Mouse (Mus musculus) adrenal gland, postnatal 36 days (tissue): ENCODE results near the gene 2410004B18Rik. TPM values are rescaled to one million over a fixed set of nuclear protein-coding genes. Genes with fewer than 3 reads are reported as not detected.
"Not testable (repeated sequence)": the region's sequence is repeated elsewhere in the genome, so short reads cannot be mapped to it uniquely, and the experiment has no call there.

Experiments
- DNase-seq, 2 experiments: peaks; one replicate each; pipeline ENCODE4 v3.0.0; 2021; ENCODE audit warnings: mixed read lengths in 1 of 2
- total RNA-seq, 2 experiments: library from RNA; stranded (reverse); gene quantifications; 2 replicates each; pipeline ENCODE4 v1.2.3; 2021

The 2410004B18Rik gene
- total RNA-seq, 2 experiments from 2014 or later = 22.3 to 22.8 TPM

DNA sequence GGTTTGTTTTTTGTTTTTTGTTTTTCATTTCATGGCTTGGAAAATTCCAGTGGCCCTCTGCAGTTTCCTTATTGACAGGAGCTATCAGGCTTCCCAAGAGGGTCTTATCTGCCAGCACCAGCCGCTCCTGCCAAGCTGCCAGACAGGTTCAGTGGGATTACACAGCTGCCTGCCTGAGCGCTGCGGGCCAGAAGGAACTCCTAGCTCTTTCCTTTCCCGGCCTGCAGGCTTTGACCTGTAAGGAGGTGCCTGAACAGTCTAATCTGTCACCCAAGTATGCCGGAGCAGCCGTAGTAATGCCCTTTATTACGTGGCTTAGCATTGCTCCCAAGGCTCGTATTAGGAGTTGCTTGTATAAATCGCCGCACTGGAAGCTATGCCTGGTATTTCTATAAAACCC lies 26.7 kb downstream of the 2410004B18Rik start:
- no peak for DNase-seq

DNA sequence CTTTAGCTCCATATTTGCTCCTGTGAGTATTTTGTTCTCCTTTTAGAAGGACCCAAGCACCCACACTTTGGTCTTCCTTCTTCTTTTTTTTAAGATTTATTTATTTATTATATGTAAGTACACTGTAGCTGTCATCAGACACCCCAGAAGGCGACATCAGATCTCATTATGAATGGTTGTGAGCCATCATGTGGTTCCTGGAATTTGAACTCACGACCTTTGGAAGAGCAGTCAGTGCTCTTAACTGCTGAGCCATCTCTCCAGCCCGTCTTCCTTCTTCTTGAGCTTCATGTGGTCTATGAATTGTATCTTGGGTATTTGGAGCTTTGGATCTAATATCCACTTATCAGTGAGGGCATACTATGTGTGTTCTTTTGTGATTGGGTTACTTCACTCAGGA lies 27.8 kb downstream of the 2410004B18Rik start:
- not testable (repeated sequence) for DNase-seq

DNA sequence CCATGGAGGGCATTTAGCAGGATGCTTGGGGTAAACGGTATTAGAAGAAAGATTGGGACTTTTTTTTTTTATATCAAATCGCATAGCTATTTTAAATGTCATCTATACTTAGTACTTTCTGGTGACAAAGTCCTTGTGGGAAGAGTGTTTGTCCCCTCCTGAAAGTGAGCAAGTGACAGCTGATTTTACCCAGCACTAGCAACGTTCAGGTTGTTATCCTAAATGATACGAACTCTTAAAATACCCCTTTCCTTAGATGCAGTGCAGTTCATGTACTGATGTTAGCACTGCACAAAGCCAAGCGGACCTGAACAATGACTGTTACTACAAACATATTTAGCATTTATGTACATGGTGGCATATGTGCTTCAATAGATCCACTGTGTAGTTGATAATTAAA lies 29.0 kb downstream of the 2410004B18Rik start:
- DNase-seq = no peak

DNA sequence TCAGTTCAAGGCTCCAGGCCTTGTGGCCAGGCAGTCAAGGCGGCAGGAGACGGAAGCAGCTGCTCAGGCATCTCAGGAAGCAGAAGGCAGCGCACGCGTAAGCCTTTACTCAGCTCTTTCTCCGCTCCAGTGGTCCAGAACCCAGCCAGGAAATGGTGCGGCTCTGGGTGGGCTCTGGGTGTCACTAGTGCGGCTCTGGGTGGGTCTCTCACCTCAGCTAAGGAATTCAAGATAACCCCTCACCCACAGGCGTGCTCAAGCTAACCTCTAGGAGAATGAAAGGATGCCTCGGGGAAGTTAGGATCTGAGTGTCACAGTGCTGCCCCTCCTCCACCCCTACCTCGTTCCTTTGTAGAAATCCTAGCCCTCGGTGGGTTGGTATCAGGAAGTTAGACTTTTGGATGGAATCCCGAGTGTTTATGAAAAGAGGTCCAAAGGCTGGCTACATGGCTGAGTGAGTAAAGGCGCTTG lies 31.3 kb downstream of the 2410004B18Rik start:
- no peak for DNase-seq

DNA sequence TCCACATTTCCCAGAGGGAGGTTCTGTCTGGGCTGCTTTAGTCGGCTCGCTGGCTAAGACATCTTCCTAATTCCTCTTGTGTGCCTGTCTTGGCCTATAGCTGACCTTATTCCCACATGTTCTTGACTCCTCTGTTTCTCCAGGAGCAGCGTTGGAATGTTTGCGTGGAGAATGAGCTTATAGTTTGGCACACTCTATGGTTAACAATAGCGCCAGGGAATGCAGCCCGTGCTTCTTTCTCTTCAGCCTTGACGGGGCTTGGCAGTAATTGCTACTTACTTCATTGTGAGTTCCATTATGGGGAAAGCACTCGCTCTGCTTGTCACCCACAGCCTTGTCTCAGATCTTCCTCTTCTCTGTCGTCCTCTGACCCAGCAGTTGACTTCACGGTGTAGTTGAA lies 33.7 kb downstream of the 2410004B18Rik start:
- no peak for DNase-seq

DNA sequence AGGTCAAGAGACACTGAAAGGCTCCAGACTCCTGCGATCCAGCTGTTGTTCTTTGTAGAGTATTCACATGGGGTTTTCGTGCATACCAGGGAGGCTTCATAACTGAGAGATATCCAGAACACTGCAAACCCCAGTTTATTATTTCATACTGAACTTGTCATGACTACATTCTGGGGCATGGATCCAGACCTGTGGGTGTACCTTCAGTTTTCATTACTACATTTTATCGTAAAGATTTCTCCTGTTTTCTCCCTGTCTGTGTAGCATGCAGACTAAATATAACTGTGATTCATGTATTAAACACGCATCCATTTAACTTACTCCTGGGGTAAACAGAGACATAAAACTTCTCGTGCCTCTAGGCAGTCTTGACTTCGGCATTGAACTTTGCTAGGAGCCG lies 37.2 kb downstream of the 2410004B18Rik start:
- DNase-seq = no peak

DNA sequence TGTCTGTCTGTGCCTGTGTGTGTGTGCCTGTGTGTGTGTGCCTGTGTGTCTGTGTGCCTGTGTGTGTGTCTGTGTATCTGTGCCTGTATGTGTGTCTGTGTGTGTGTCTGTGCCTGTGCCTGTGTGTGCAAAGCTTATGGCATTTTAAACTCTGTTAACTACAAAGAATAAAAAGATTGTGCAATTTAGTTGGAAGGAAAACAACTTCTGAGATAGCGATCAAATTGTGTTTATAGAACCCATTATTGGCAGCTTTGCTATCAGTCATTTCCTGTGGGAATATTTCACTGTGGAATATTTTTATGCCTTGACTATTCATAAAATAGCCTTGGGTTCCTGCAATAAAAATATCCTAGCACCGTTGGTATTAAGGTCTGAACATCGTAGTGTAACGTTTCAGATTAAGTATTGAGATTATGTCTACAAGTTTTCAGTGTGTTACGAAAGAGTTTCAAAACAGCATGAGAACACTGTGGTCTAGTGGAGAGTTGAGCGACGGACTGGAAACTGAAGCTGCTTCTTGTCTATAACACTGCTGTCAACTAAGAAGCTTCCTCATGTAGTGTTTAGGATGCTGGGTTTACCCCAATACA lies 47.6 kb downstream of the 2410004B18Rik start:
- no peak for DNase-seq

DNA sequence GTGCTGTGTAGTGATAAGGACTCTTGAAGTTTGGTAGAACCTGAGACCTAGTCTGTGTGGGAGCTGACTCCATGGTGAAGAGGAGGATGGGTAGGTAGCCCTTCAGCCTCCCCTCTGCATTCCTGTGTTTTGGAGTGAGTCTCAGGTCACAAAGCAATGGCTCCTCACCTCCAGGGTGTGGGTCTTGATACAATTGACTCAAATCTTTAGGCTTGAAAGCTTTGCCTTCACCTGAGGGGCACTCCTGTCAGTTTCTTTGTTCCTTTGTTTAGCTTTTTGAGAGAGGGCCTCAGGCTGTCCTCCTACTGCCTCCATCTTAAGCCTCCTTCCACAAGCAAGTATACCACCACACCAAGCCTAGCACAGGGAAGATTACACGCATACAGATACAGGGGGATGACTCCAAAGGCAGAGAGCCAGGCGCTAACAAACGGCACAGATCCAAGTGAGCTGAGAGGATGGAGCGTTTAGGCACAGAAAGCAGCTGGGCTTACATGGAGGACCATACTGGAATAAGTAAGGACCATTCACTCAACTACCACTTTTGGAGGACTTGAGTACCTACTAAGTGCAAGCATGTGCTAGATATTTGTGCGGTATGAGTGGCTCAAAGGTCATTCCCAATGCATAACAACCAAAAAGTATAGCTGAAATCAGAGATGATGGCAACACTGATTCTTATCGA lies 48.6 kb downstream of the 2410004B18Rik start:
- no peak for DNase-seq

DNA sequence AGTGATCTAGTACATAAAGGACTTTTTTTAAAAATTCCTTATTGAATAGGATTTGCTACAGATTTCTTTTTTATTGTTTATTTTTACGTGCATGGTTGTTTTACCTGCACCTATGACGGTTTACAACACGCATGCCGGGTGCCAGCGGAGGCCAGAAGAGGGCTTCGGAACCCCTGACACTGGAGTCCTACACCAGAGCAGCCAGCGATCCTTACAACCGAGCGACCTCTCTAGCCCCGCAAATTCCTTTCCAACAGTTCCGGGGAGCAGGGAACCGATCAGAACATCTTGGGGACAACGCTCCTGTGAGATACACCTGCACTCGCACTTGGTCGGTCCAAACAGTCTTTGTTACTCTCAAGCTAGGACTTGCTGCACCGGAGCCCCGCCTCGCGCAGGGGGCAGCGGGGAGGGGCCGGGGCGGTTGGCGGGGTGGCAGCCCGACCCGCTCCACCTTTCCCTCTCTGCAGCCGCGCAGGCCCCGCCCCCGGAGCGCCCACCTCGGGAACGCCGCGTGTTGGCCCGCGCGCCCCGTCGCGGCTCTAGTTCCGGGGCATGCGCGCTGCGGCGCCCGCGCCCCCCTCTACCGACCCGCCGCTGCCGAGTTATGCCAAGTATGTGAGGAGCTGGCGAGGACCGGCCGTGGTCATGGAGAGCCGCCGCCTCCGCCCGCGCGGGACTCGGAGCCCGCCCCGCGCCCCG lies 49.6 kb downstream of the 2410004B18Rik start, which contains the start of gene Syde2:
Gene Syde2 (plus strand): TSS at position 603 of the 702 bp plus-strand sequence.
- DNase-seq = peak; percentile 85 to 91

DNA sequence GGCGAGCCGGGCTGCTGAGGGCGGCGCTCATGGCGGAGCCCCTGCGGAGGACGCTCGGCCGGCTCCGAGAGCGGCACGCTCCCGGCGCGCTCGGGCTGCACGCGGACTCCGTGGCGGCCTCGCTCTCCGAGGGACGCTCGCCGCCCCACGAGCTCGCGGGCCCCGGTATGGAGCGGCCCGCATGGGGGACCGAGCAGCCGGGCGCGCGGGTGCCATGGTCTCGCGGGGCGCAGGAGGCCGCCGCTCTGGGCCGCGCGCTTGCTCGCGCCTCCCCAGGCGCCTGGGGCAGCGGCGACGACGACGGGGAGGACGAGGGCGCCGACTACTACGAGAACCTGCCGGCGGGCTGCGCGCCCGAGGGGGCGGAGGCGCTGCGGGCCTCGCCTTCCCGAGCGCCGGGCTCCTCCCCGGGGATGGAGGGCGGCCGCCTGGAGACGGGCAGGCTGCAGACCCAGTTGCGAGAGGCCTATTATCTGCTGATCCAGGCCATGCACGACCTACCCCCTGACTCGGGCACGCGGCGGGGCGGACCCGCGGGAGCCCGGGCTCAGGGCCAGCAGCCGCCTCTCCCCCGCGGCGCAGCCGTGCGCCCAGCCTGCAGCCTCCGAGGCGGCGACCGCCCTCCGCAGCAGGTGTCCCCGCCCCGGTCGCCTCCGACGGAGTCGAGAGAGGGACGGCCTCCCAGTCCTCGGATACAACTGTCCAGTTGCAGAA lies 50.3 kb downstream of the 2410004B18Rik start:
- peak; percentile 92 for DNase-seq

DNA sequence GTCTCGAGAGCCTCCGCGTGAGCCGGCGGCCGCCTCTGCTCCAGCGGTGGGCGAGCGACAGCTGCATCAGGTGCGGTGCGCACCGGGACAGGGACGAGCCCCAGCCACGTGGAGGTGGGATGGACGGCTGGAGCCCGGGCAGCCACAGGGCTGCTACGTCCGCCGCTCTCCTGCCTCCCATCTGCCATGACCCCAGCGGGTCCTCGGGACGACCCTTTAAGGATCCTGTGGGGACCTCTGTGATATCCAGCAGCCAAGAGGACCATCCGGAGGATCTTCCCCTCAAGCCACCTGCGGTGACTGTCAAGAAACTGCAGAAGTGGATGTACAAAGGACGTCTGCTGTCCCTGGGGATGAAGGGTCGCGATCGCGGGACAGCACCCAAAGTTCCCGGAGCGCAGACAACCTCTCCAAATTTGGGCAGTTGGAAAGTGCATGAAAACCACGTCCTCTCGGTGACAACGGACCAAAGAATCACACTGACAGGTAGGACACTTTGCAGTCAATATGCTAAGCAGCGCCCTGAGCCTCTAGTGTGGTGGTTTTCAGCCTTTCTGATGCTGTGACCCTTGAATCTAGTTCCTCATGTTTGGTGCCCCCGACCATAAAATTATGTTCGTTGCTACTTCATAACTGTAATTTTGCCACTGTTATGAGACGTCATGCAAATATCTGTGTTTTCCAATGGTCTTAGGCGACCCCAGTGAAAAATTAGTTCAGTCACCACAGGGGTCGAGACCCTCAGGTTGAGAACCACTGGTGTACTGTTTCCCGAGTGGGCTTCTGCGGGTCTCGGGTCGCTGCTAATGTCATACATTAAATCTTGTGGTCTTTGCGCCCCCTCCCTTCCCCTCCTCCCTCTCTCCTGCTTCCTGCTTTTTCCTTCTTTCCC lies 51.1 kb downstream of the 2410004B18Rik start:
- peak; percentile 9 to 24 for DNase-seq

DNA sequence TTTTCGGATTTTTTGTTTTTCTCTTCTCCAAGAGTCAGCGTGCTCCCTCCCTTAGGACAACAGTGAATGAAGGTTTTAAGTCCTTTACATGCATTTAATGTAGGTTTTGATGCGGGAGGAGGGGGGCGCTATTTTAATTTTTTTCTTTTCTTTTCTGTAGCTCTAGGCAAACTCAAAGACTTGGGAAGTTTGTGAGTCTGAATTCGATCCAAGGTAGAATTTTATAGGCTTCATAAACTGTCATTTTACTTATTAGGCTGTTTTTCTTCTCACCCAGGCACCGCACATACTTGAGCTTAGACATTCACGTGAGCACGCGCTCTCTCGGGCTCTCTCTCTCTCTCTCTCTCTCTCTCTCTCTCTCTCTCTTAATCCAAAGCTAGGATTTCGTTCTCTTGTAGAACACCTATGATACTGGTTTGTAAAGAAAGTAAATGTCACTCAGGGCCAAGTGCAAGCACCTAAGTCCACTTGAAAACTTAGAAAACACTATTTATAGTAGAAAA lies 51.8 kb downstream of the 2410004B18Rik start:
- DNase-seq = no peak

DNA sequence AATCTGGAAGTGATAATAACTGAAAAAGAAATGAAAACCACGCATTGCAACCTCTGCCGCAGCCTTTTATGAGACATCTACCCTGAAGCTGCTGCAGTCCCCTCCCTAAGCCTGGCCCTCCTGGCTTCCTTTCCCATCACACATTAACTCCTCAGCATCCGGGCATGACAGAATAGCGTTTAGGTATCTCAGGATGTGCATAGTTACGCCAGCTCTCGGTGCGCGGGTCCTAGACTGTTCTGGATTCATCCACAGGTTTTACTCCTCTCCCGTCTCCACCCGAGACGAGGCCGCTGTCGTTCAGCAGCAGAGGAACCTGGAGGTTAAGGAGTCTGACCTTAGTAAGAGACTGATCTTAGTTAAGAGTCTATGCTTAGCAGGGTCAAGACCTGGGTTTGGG lies 53.3 kb downstream of the 2410004B18Rik start:
- DNase-seq = no peak

DNA sequence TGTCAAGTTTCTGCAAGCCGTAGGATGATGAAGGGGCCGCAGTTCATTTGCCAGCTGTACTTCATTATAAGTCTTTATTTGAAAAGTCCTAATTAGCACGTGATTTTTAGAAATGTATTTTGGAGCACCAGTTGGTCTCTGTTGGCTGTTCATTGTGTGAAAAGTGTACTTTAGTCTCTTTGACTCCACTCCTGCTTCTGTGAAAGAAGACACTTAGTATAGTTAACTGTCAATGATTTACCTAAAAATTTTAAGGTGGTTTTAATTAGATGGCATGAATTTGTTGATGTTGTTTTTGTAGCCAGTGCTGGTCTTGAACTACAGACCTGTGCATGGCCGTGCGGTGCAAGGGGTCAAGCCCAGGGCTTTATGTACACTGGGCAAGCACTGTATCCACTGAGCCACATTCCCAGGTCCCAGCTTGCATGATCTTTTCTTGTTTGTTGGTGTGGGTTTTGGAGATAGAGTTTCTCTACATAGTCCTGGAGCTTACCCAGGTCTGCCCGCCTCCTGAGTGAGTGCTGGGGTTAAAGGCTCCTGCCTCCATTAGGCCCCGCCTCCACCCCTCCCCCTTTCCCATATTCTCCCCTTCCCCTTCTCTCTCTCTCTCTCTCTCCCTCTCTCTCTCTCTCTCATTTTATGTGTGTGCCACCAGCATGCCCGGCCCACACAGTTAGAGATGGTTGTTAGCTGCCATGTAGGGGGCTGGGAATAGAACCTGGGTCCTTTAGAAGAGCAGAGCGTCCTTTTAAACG lies 54.3 kb downstream of the 2410004B18Rik start:
- DNase-seq = no peak

DNA sequence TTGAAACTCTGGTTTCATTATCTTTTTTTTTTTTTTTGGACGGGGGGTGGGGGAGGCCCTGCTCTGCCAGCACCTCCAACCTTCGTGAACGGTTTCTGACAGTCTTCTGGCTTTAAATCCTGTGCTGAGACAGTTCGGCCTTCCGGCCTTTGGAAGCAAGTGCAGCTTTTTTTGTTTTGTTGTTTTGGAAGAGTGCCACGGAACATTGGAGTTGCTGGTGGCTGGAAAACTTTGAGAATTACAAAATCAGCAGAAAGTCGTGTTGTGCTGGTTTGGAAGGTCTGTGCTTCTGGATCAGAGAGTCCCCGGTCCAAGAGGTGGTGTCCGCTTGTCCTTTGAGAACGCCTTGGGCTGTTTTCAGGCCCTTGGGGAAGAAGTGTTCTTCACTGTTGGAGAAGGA lies 55.0 kb downstream of the 2410004B18Rik start:
- DNase-seq = peak; percentile 51 to 68

DNA sequence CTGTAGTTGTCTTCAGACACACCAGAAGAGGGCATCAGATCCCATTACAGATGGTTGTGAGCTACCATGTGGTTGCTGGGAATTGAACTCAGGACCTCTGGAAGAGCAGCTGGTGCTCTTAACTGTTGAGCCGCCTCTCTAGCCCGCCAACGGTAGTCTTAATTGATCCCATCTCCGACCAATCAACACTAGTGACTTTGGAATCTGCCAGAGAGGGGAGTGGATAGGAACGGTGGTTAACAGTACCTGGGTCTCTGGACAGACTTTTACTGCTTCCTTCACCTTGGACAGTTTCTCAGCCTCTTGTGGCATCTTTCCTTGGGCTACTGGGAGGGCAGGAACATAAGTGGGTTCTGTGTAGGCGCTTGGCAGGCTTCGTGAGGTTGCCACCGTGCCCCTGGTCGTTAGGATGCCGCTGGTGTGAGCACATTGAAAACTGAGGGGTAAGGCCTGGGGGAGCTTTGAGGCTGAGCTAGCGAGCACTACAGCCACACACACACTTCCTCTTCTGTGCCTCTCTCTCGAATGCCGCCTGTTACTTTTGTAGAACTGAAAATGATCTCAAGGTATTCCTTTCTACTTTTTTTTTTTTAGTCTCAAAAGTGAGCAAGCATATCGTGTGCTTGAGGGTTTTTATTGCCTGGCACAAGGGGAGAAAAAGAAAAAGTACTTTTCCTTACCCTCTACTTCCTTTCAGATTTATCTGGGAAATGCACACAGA lies 55.8 kb downstream of the 2410004B18Rik start:
- DNase-seq = no peak
